Mouse (Mus musculus) E14TG2a.4 (cell line): Measurements from ENCODE around the gene Vcan.

Experiments used
- CTCF ChIP-seq: conservative IDR thresholded peaks from 2 replicates; pipeline ENCODE4 v1.5.1; 2014; ENCODE audit warnings: low read length
- NANOG ChIP-seq: IDR thresholded peaks from 2 replicates; pipeline ENCODE4 v1.6.1; 2014; ENCODE audit warnings: borderline replicate concordance, low read length, mixed read lengths

GRCm38 (mm10) chr13:89756347-89756746, 14.0 kb upstream of the Vcan start:
- TF ChIP-seq CTCF (no peak), NANOG (no peak)
